Mouse (Mus musculus) midbrain, embryonic 15.5 days (tissue): Measurements from ENCODE around the gene BC035947. TPM values are rescaled to one million over a fixed set of nuclear protein-coding genes. Genes with fewer than 3 reads are reported as not detected.

ENCODE experiments used
- polyA plus RNA-seq: library from polyadenylated mRNA; unstranded; fragments of >200 nt; fragmentation: Nextera tagmentation; extraction: Ambion mirVana; gene quantifications from 2 replicates; pipeline ENCODE4 v1.2.1, GENCODE M21; 2015

The BC035947 gene
- polyA plus RNA-seq, 1 experiment from 2014 or later: 1.8 TPM

Other genes starting within 250 kb of the BC035947 start
- 1.2 and 1.4 TPM in 2 replicates for gene Sgpp2, start 201.8 kb downstream of the BC035947 start, polyA plus RNA-seq
- 149 and 154 TPM in 2 replicates for gene Farsb, start 23.3 kb downstream of the BC035947 start, polyA plus RNA-seq
- 0.40 and 0.80 TPM in 2 replicates for gene Mogat1, start 1.2 kb downstream of the BC035947 start, polyA plus RNA-seq
- 98.9 and 106 TPM in 2 replicates for gene Acsl3, start 145.7 kb upstream of the BC035947 start, polyA plus RNA-seq
- 1.8 and 2.2 TPM in 2 replicates for gene Utp14b, start 145.9 kb upstream of the BC035947 start, polyA plus RNA-seq